Mouse (Mus musculus): Measurements from ENCODE around the gene Kif19a. TPM values are rescaled to one million over a fixed set of nuclear protein-coding genes. Genes with fewer than 3 reads are reported as not detected.

Kif19a gene
- polyA plus RNA-seq, 1 experiment from 2014 or later = 0.71 TPM

DNA sequence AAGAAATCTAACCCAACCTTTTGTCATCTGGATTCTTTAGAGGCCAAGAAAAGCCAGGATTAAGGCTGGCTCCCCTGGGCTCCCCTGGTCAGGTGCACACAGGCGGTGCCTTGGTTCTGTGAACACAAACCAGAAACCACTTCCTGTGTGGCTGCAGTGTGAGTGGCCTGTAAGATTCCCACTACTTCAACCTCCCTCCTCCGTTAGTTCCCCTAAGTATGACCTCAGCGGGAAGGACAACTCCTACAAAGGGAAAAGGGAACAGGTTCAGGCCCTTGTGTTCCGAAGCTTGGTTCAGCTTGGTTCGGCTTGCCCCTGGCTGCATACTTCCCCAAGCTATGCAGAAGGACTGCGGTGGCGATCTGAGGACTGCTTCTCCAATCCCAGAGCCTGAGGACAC lies 53.0 kb downstream of the Kif19a start:
- Histone ChIP-seq H3K36me3 (replicated peaks) (no peaks in the 10 kb centered on the region), H3K4me1 (peaks cover 51% of the 10 kb centered on the region), H3K9me3 (peaks cover 11% of the 10 kb centered on the region), H3K27me3 (ENCODE audit: poor library complexity, severe bottlenecking) (peaks cover 8% of the 10 kb centered on the region), H3K4me3 (no peak overlapping the region), H3K27ac (peak overlapping the region; percentile 27)
- DNase-seq (ENCODE audit: extremely low spot score, low spot score) = no peak
- 96% methylated on average over 7 of the region's 7 CpGs for WGBS

DNA sequence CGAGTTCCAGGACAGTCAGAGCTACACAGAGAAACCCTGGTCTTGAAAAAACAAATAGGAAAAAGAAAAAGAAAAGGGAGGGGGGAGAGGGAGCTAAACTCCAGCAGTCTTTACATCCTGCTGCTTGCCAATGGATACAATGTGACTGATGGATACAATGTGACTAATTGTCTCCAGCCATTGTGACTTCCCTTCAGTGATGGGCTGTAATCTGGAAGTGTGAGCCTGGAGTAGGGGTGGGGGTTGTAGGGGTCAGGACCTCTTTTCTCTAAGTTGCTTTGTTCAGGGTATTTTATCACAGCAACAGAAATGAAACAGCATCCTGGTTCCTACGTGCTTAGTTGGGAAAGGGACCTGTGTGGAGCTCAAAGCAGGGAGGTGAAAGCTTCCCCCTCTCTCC lies 53.9 kb downstream of the Kif19a start:
- Histone ChIP-seq H3K27ac (peak overlapping the region; percentile 78), H3K9me3 (peaks cover 11% of the 10 kb centered on the region), H3K27me3 (ENCODE audit: poor library complexity, severe bottlenecking) (peaks cover 12% of the 10 kb centered on the region), H3K4me1 (peaks cover 60% of the 10 kb centered on the region), H3K4me3 (no peak overlapping the region), H3K36me3 (replicated peaks) (no peaks in the 10 kb centered on the region)
- DNase-seq (ENCODE audit: extremely low spot score, low spot score) = no peak
- WGBS = 28% methylated on average over 2 of the region's 2 CpGs

DNA sequence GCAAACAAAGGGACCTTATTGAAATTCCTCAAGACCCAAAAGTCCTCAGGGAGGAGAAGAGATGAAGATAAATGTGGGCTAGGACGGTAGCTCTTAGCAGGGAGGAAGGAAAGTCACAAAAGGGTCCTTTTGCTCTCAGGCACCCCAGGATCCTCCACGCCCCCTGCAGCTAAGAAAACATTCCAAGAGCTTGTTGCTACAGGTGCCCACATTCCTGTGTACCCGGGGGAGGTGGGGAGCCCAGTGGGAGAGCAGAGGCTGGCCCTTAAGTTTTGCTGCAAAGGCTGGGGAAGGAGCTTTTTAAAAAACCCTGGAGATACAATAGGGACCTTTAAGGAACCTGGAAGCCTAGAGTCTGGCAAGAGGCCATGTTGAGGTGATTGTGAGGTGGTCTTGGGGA lies 55.3 kb downstream of the Kif19a start:
- DNase-seq (ENCODE audit: extremely low spot score, low spot score) = no peak
- Histone ChIP-seq H3K27ac (peak overlapping the region; percentile 25; the same call in 1 of the 2 replicates), H3K4me3 (no peak overlapping the region), H3K9me3 (peaks cover 11% of the 10 kb centered on the region), H3K4me1 (peaks cover 57% of the 10 kb centered on the region), H3K36me3 (replicated peaks) (no peaks in the 10 kb centered on the region), H3K27me3 (ENCODE audit: poor library complexity, severe bottlenecking) (peaks cover 21% of the 10 kb centered on the region)
- WGBS = 35% methylated on average over 3 of the region's 3 CpGs

DNA sequence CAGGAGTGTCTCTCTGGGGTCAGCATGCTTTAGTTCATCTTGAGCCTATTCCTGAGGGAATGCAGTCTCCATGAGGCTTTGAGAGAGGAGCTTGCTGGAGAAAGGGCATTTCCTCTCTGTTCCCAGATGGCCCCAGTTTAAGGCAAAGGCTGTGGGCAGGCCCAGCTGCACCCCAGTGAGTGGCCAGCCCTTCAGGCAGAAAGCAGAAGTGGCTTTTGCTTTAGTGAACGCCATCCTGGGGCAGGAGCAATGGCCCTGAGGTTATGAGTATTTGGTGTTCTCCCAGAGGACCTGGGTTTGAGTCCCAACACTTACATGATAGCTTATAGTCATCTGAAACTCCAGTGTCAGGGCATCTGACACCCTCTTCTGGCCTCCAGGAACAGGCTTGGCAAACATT lies 56.1 kb downstream of the Kif19a start:
- Histone ChIP-seq H3K27me3 (ENCODE audit: poor library complexity, severe bottlenecking) (peaks cover 23% of the 10 kb centered on the region), H3K4me3 (no peak overlapping the region), H3K9me3 (peaks cover 11% of the 10 kb centered on the region), H3K27ac (peak overlapping the region; percentile 35; the same call in 1 of the 2 replicates), H3K36me3 (replicated peaks) (no peaks in the 10 kb centered on the region), H3K4me1 (peaks cover 56% of the 10 kb centered on the region)
- no peak for DNase-seq (ENCODE audit: extremely low spot score, low spot score)
- 78% methylated on average over 1 of the region's 1 CpGs for WGBS

DNA sequence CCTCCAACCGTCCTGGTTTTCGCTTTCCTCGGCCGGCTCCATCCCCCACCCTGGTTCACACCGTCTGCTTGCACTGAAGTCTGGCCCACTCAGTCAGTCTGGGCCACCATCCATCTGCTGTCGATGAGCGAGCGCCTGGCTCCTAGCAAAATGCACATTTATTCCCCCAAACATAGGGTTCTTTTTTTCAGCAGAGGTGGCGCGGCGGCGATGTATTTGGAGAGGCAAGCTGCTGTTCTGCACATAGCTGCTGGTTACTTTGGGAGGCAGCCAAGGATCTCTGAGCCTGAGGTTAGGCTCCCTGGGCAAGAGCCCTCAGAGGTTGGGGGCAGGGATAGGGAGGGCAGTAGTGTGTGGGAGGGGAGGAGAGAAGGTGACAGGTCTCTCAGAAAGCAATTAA lies 57.5 kb downstream of the Kif19a start:
- H3K4me1 ChIP-seq = peaks cover 57% of the 10 kb centered on the region
- WGBS = 65% methylated on average over 12 of the region's 12 CpGs
- H3K4me3 ChIP-seq = peak overlapping the region; percentile 26; the same call in 1 of the 2 replicates
- H3K9me3 ChIP-seq = peaks cover 11% of the 10 kb centered on the region
- no peaks in the 10 kb centered on the region for H3K36me3 ChIP-seq (replicated peaks)
- DNase-seq (ENCODE audit: extremely low spot score, low spot score) = no peak
- H3K27ac ChIP-seq = peak overlapping the region; percentile 65
- peaks cover 23% of the 10 kb centered on the region for H3K27me3 ChIP-seq (ENCODE audit: poor library complexity, severe bottlenecking)

DNA sequence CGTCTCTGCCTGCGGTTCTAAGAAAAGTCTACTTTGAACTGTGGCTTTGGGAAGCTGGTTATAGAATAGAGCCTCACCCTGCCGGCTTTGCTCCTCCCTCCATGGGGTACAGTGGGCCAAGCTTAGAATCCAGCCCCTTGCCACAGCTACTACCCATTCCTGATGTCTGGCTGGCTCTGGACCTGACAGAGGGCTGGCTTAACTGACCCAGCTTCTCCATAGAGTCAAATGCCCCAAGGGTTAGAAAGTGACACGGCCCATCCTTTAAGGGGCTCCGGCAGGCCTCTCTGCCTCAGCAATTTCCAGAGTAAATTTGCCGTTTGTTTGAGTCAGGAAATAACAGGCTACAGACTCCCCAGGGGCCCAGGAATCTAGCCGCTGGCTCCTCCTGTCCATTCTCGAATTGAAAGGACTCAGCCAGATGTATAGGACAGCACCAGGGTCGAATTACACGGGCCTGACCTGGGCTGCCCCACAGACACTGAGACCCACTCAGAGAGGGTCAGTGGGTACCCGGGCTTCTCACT lies 58.1 kb downstream of the Kif19a start:
- peaks cover 23% of the 10 kb centered on the region for H3K27me3 ChIP-seq (ENCODE audit: poor library complexity, severe bottlenecking)
- DNase-seq (ENCODE audit: extremely low spot score, low spot score) = no peak
- no peaks in the 10 kb centered on the region for H3K36me3 ChIP-seq (replicated peaks)
- peak overlapping the region; percentile 65 for H3K27ac ChIP-seq
- 1% methylated on average over 11 of the region's 11 CpGs for WGBS
- H3K4me3 ChIP-seq = peak overlapping the region; percentile 26
- H3K4me1 ChIP-seq = peaks cover 59% of the 10 kb centered on the region
- H3K9me3 ChIP-seq = peaks cover 6% of the 10 kb centered on the region

DNA sequence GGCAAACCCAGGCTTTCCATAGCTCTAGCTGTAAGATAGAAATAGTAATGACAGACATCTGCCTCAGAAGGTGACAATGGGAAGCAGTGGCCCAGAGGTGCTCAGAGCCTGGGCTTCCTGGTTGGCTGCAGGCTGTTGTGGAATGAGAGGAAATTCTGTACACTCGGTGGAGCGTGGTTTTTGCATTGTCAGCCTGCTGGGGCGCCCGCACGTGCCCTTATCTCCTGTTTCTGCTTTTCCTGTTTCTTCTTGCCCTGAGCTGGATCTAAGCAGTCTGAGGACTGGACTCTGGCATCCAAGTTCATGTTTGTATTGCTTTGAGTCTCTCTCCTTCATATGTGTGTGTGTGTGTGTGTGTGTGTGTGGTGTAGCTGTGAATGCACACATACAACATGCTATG lies 61.5 kb downstream of the Kif19a start:
- Histone ChIP-seq H3K9me3 (no peaks in the 10 kb centered on the region), H3K27me3 (ENCODE audit: poor library complexity, severe bottlenecking) (peaks cover 16% of the 10 kb centered on the region), H3K4me3 (no peak overlapping the region), H3K27ac (peak overlapping the region; percentile 48; the same call in 1 of the 2 replicates), H3K4me1 (peaks cover 56% of the 10 kb centered on the region), H3K36me3 (replicated peaks) (no peaks in the 10 kb centered on the region)
- no peak for DNase-seq (ENCODE audit: extremely low spot score, low spot score)
- 73% methylated on average over 5 of the region's 5 CpGs for WGBS

DNA sequence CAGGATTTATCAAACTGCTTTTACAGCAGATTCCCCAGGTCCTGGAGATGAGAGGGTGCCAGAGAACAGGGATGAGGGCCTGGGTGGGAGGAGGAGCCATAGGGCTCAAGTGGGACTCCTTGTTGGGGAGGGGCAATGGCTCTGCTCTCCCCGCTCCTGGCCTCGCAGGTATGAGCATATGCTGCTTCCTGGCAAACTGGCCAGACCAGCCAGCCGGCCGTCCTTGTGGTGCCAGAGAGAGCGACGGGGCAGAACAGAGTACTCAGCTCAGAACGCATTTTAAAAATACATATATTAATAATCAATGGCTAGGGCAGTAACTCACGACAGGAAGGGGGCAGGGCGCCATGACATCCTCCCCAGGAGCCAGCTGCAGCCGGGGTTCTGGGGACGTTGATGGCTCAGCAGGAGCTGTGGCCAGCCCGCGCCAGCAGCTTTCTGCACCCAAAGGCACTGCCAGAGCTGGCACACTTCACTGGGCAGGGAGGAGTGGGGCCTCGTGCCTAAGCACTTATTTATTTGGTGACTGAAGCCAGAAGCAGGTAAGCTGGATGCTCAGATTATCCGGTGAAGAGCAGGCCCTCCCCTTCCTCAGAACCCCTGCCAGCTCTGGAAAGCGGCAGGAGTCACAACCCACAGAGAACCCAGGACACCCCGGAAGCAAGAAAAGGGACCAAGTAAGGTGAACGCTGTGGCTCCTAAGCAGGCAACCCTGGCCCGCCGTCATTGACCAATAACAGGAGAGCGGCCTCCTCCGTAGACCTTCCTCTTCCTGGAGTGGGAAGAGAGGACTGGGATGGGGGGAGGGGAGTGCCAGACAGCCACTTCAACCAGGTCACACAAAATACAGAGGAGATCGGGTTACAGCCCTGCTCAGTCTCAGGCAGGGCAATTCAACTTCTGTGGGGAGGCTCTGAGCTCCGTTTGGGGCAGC lies 64.6 kb downstream of the Kif19a start:
- Histone ChIP-seq H3K27me3 (ENCODE audit: poor library complexity, severe bottlenecking) (peaks cover 7% of the 10 kb centered on the region; the same call in 1 of the 2 replicates), H3K27ac (peak overlapping the region; percentile 92), H3K9me3 (no peaks in the 10 kb centered on the region), H3K4me3 (peak overlapping the region; percentile 50), H3K4me1 (peaks cover 49% of the 10 kb centered on the region), H3K36me3 (replicated peaks) (no peaks in the 10 kb centered on the region)
- 6% methylated on average over 24 of the region's 24 CpGs for WGBS
- peak; percentile 86 for DNase-seq (ENCODE audit: extremely low spot score, low spot score)

DNA sequence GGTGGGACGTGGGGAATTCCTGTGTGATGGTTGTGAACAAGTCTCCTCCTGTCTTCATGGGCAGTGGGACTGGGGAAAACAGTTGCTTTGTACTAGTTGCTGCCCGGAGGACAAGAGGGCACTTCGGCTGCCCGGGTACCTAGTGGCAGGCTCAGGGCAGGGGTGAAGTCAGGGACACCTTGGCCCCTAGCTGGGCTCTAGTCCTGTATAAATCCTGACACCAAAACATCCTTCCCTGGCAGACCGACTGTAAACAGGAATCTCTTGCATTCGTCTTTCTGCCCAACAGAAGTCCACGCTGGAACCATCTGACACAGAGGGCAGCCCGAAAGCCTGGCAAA lies 65.2 kb downstream of the Kif19a start:
- DNase-seq (ENCODE audit: extremely low spot score, low spot score) = no peak
- H3K36me3 ChIP-seq (replicated peaks) = no peaks in the 10 kb centered on the region
- H3K4me3 ChIP-seq = peak overlapping the region; percentile 50
- 12% methylated on average over 8 of the region's 8 CpGs for WGBS
- peaks cover 3% of the 10 kb centered on the region; the same call in 1 of the 2 replicates for H3K27me3 ChIP-seq (ENCODE audit: poor library complexity, severe bottlenecking)
- peaks cover 49% of the 10 kb centered on the region for H3K4me1 ChIP-seq
- H3K27ac ChIP-seq = peak overlapping the region; percentile 92
- H3K9me3 ChIP-seq = no peaks in the 10 kb centered on the region

DNA sequence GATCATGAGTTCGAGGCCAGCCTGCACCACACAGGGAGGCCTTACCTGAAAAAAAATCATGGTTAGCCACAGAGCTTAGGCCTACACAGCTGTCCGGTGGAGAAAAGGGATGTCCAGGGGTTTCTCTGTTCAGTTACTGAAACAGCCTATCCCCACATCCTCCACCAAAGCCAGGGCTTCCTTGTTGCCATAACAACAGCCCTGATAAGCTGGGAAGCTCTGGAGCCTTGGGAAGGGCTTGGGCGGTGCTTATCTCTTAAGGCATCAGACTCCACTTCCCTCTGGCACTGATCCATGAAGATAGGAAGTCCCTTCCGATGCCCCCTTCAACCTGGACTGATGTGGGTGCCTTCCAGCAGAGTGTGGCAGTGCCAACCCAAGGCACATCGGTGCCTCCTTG lies 68.0 kb downstream of the Kif19a start:
- DNase-seq (ENCODE audit: extremely low spot score, low spot score) = no peak
- WGBS = 56% methylated on average over 5 of the region's 5 CpGs
- no peak overlapping the region for H3K4me3 ChIP-seq
- no peaks in the 10 kb centered on the region for H3K36me3 ChIP-seq (replicated peaks)
- H3K9me3 ChIP-seq = no peaks in the 10 kb centered on the region
- peaks cover 49% of the 10 kb centered on the region for H3K4me1 ChIP-seq
- H3K27me3 ChIP-seq (ENCODE audit: poor library complexity, severe bottlenecking) = no peaks in the 10 kb centered on the region; the same call in 1 of the 2 replicates
- H3K27ac ChIP-seq = no peak overlapping the region

Other genes starting within 250 kb of the Kif19a start
- 1,134 and 1,162 TPM in 2 replicates for gene Rpl38, start 96.9 kb upstream of the Kif19a start, polyA plus RNA-seq (2016; fragmentation: Nextera tagmentation; extraction: Ambion mirVana)
- gene Ttyh2, start 90.0 kb upstream of the Kif19a start, polyA plus RNA-seq (2016; fragmentation: Nextera tagmentation; extraction: Ambion mirVana) = 8.6 and 9.5 TPM in 2 replicates
- 0.77 and 1.0 TPM in 2 replicates for gene Dnaic2, start 38.0 kb upstream of the Kif19a start, polyA plus RNA-seq (2016; fragmentation: Nextera tagmentation; extraction: Ambion mirVana)
- 20.7 and 20.8 TPM in 2 replicates for gene Btbd17, start 30.6 kb downstream of the Kif19a start, polyA plus RNA-seq (2016; fragmentation: Nextera tagmentation; extraction: Ambion mirVana)
- gene Gpr142, start 33.5 kb downstream of the Kif19a start, polyA plus RNA-seq (2016; fragmentation: Nextera tagmentation; extraction: Ambion mirVana) = 0.21 TPM in 1 of 2 replicates, not detected in the other
- gene Gprc5c, start 85.8 kb downstream of the Kif19a start, polyA plus RNA-seq (2016; fragmentation: Nextera tagmentation; extraction: Ambion mirVana) = 31.7 and 32.3 TPM in 2 replicates
- 0.42 and 1.3 TPM in 2 replicates for gene Cd300a, start 124.7 kb downstream of the Kif19a start, polyA plus RNA-seq (2016; fragmentation: Nextera tagmentation; extraction: Ambion mirVana)
- gene Cd300lb, start 169.0 kb downstream of the Kif19a start, polyA plus RNA-seq (2016; fragmentation: Nextera tagmentation; extraction: Ambion mirVana) = not detected in 2 replicates
- not detected in 2 replicates for gene Cd300c, start 203.8 kb downstream of the Kif19a start, polyA plus RNA-seq (2016; fragmentation: Nextera tagmentation; extraction: Ambion mirVana)
- 0.17 TPM in 1 of 2 replicates, not detected in the other for gene Cd300ld, start 224.5 kb downstream of the Kif19a start, polyA plus RNA-seq (2016; fragmentation: Nextera tagmentation; extraction: Ambion mirVana)
- 0.20 and 0.41 TPM in 2 replicates for gene Cd300c2, start 236.5 kb downstream of the Kif19a start, polyA plus RNA-seq (2016; fragmentation: Nextera tagmentation; extraction: Ambion mirVana)